Mouse (Mus musculus) spleen, postnatal 36 days (tissue): ENCODE data around the gene Ryr1.

ENCODE experiments used
- DNase-seq, 2 experiments: peaks; one replicate each; pipeline ENCODE4 v3.0.0; 2022; ENCODE audit warnings: low spot score in 2 of 2, mixed read lengths in 1 of 2

The Ryr1 gene

GRCm38 (mm10) chr7:29037261-29037660 lies 87.7 kb downstream of the Ryr1 start:
- DNase-seq = no peak

GRCm38 (mm10) chr7:29032685-29033084 lies 92.3 kb downstream of the Ryr1 start:
- DNase-seq = no peak

- no peak for DNase-seq
Observed at GRCm38 (mm10) chr7:29031641-29032040, 93.3 kb downstream of the Ryr1 start.

GRCm38 (mm10) chr7:29029690-29030656 lies 95.0 kb downstream of the Ryr1 start:
- DNase-seq = peak in 1 of 2 experiments; percentile 56

- no peak for DNase-seq
Observed at GRCm38 (mm10) chr7:29028761-29029160, 96.2 kb downstream of the Ryr1 start.

GRCm38 (mm10) chr7:29026811-29027210 lies 98.2 kb downstream of the Ryr1 start:
- DNase-seq = no peak

- DNase-seq = no peak
Observed at GRCm38 (mm10) chr7:29026195-29026594, 98.8 kb downstream of the Ryr1 start.

GRCm38 (mm10) chr7:29025566-29025965 lies 99.4 kb downstream of the Ryr1 start:
- DNase-seq = peak; percentile 54 to 59

- no peak for DNase-seq
Observed at GRCm38 (mm10) chr7:29023514-29023913, 101.5 kb downstream of the Ryr1 start.

GRCm38 (mm10) chr7:29022479-29022878 lies 102.5 kb downstream of the Ryr1 start:
- DNase-seq = no peak

- no peak for DNase-seq
Observed at GRCm38 (mm10) chr7:29019447-29020220, 105.3 kb downstream of the Ryr1 start.

- no peak for DNase-seq
Observed at GRCm38 (mm10) chr7:29017222-29017621, 107.8 kb downstream of the Ryr1 start.

- DNase-seq = no peak
Observed at GRCm38 (mm10) chr7:29016440-29016839, 108.5 kb downstream of the Ryr1 start.

- DNase-seq = no peak
Observed at GRCm38 (mm10) chr7:29014984-29015383, 110.0 kb downstream of the Ryr1 start.

GRCm38 (mm10) chr7:29008714-29009113 lies 116.3 kb downstream of the Ryr1 start:
- peak; percentile 73 to 75 for DNase-seq

GRCm38 (mm10) chr7:29008171-29008570 lies 116.8 kb downstream of the Ryr1 start:
- DNase-seq = no peak

GRCm38 (mm10) chr7:29007224-29008101 lies 117.5 kb downstream of the Ryr1 start:
- peak; percentile 69 to 74 for DNase-seq

- peak; percentile 89 for DNase-seq
Observed at GRCm38 (mm10) chr7:29000651-29001605, 124.1 kb downstream of the Ryr1 start.

GRCm38 (mm10) chr7:28993402-28993801 lies 131.6 kb downstream of the Ryr1 start:
- no peak for DNase-seq

- no peak for DNase-seq
Observed at GRCm38 (mm10) chr7:28992997-28993396, 132.0 kb downstream of the Ryr1 start.
